Mouse (Mus musculus) olfactory bulb, adult 2 months (tissue): ENCODE results near the gene Exosc9. TPM values are rescaled to one million over a fixed set of nuclear protein-coding genes. Genes with fewer than 3 reads are reported as not detected.
A peak's percentile ranks its signal among the peaks of the same experiment; 100 is the strongest.

Source experiments
- H3K27ac ChIP-seq: fragments of 200-500 bp; 2 replicates; pipeline ENCODE4 v1.5.1; 2012; ENCODE audit warnings: low read depth, low read length; ENCODE audit not compliant: insufficient read depth
- H3K4me1 ChIP-seq: fragments of 200-500 bp; 2 replicates; pipeline ENCODE4 v1.6.1; 2012; ENCODE audit warnings: low read length; ENCODE audit not compliant: control insufficient read depth, insufficient read depth
- H3K4me3 ChIP-seq: fragments of 200-500 bp; 2 replicates; pipeline ENCODE4 v1.5.1; 2012; ENCODE audit warnings: mild to moderate bottlenecking, low read depth, low read length, moderate library complexity; ENCODE audit not compliant: insufficient read depth
- CTCF ChIP-seq: fragments of 200-500 bp; IDR thresholded peaks from 2 replicates; pipeline ENCODE4 v1.5.1; 2012; ENCODE audit warnings: low read depth, mild to moderate bottlenecking, low read length, moderate library complexity; ENCODE audit not compliant: insufficient read depth
- POLR2A ChIP-seq: fragments of 200-500 bp; IDR thresholded peaks from 2 replicates; pipeline ENCODE4 v1.6.1; 2012; ENCODE audit warnings: mild to moderate bottlenecking, low read depth, low read length, moderate library complexity; ENCODE audit not compliant: insufficient read depth
- WGBS: fragments of 180-500 bp; shearing (Covaris S2); methylation state at CpG from one replicate; pipeline ENCODE4 v1.1.7; 2018; 5-methylcytosine and 5-hydroxymethylcytosine counted together
- polyA plus RNA-seq: library from polyadenylated mRNA; stranded (reverse); fragments of >200 nt; gene quantifications from 2 replicates; pipeline ENCODE4 v1.2.4, GENCODE M21; 2012; ENCODE audit warnings: low replicate concordance; ENCODE audit not compliant: missing spikeins, insufficient read depth, insufficient read length

The Exosc9 gene
- polyA plus RNA-seq, 1 experiment: not detected

- Histone ChIP-seq H3K4me3 (no peak overlapping the region), H3K27ac (no peak overlapping the region), H3K4me1 (no peaks in the 10 kb centered on the region)
- TF ChIP-seq POLR2A (no peak), CTCF (no peak)
- 89% methylated on average over 7 of the region's 7 CpGs for WGBS
These were observed 53.7 kb downstream of the Exosc9 start for GRCm38 (mm10) chr3:36605894-36606783.

- TF ChIP-seq POLR2A: no peak
- no peak for TF ChIP-seq CTCF
- WGBS: 2% methylated on average over 6 of the region's 6 CpGs
These were observed 60.3 kb downstream of the Exosc9 start for GRCm38 (mm10) chr3:36612687-36613086.

GRCm38 (mm10) chr3:36613202-36613907, 60.9 kb downstream of the Exosc9 start, which contains the start of gene Bbs7:
Gene Bbs7, minus strand, starts transcription at chr3:36613477.
- 1% methylated on average over 38 of the region's 38 CpGs for WGBS
- peak within 1 kb of the TSS; percentile 63 for H3K4me3 ChIP-seq
- TF ChIP-seq CTCF (no peak), POLR2A (peak; percentile 88)
- 0 out of 2 replicates have a peak, but pooled peaks cover 4% of the 10 kb centered on the region for H3K4me1 ChIP-seq
- 0 out of 2 replicates have a peak within 1 kb of the TSS, but pooled peaks have one; percentile 34 for H3K27ac ChIP-seq

More at GRCm38 (mm10) chr3:36612687-36613086, 60.3 kb downstream of the Exosc9 start:
- H3K4me3 ChIP-seq: peak overlapping the region; percentile 63
- H3K4me1 ChIP-seq: 0 out of 2 replicates have a peak, but pooled peaks cover 4% of the 10 kb centered on the region
- H3K27ac ChIP-seq: 0 out of 2 replicates have a peak overlapping the region, but pooled peaks have one; percentile 34

- WGBS: 52% methylated on average over 5 of the region's 5 CpGs
These were observed 61.5 kb downstream of the Exosc9 start for GRCm38 (mm10) chr3:36613908-36614255.

More at GRCm38 (mm10) chr3:36613908-36614255, 61.5 kb downstream of the Exosc9 start:
- H3K4me3 ChIP-seq: no peak overlapping the region
- TF ChIP-seq CTCF (no peak), POLR2A (no peak)
- 0 out of 2 replicates have a peak, but pooled peaks cover 4% of the 10 kb centered on the region for H3K4me1 ChIP-seq
- no peak overlapping the region for H3K27ac ChIP-seq

Other genes with a start within 250 kb of the Exosc9 start
- gene Anxa5, start 76.7 kb upstream of the Exosc9 start, polyA plus RNA-seq: not detected in 2 replicates
- gene 1810062G17Rik, start 76.7 kb upstream of the Exosc9 start, polyA plus RNA-seq: not detected in 2 replicates
- gene Gm11549, start 30.8 kb upstream of the Exosc9 start, polyA plus RNA-seq: not detected in 2 replicates
- gene Ccna2, start 19.5 kb downstream of the Exosc9 start, polyA plus RNA-seq: 155 TPM in 1 of 2 replicates, not detected in the other
- gene Bbs7, start 60.9 kb downstream of the Exosc9 start, polyA plus RNA-seq: not detected in 2 replicates
- gene Trpc3, start 137.6 kb downstream of the Exosc9 start, polyA plus RNA-seq: not detected in 2 replicates